Mouse (Mus musculus) lung, adult 2 months (tissue): ENCODE measurements around the gene Bag6.

Experiments used
- CTCF ChIP-seq: fragments of 200-500 bp; IDR thresholded peaks from 2 replicates; pipeline ENCODE4 v1.5.1; 2011; ENCODE audit warnings: mild to moderate bottlenecking, low read length, control low read depth; ENCODE audit not compliant: insufficient read depth
- POLR2A ChIP-seq: fragments of 200-500 bp; IDR thresholded peaks from 2 replicates; pipeline ENCODE4 v1.6.1; 2011; ENCODE audit warnings: low read depth, mild to moderate bottlenecking, control low read depth, low read length, borderline replicate concordance; ENCODE audit errors: extremely low read depth

GRCm38 (mm10) chr17:35133517-35133916 lies 1.5 kb upstream of the Bag6 start:
- TF ChIP-seq CTCF (no peak), POLR2A (no peak)
